23 mouse cellular contexts compared by ENCODE assay signal in genomic region chr12:114391447-114391846, GRCm38 (mm10).
DNase-seq lines count a peak whose midpoint lies in the region; ATAC-seq and TF ChIP-seq lines count a peak whose summit lies in the region.
"Had no signal": no experiment of that assay in that cellular context is flagged by ENCODE, and none has a peak within 500 bp of the region (broad histone marks: within the 10 kb centered on the region; RNA-seq: fewer than 3 reads in every experiment).

No protein-coding gene starts in this region.

- H3K9ac ChIP-seq in hindbrain, embryonic 16.5 days (ENCODE audit: low read depth, low read length), result no peak overlapping the region
- H3K9ac ChIP-seq: embryonic facial prominence, embryonic 12.5 days; heart, embryonic 12.5 days; liver, embryonic 15.5 days; lung, embryonic 15.5 days; midbrain, embryonic 12.5 days; neural tube, embryonic 12.5 days had no signal

- WGBS in hindbrain, embryonic 16.5 days, result 84% methylated on average over 2 of the region's 2 CpGs

- no peaks in the 10 kb centered on the region for H3K4me1 ChIP-seq in E14TG2a.4 (replicated peaks; ENCODE audit: low read depth, low read length)
- H3K4me1 ChIP-seq in hindbrain, embryonic 16.5 days (ENCODE audit: control insufficient read depth, insufficient read depth, low read depth, low read length), result no peaks in the 10 kb centered on the region
- H3K4me1 ChIP-seq: embryonic facial prominence, embryonic 12.5 days; heart, embryonic 12.5 days; liver, embryonic 15.5 days; lung, embryonic 15.5 days; midbrain, embryonic 12.5 days; neural tube, embryonic 12.5 days had no signal

- no peaks in the 10 kb centered on the region for H3K9me3 ChIP-seq in E14TG2a.4 (ENCODE audit: low read length)
- H3K9me3 ChIP-seq in hindbrain, embryonic 16.5 days (ENCODE audit: control insufficient read depth, low read length), result peaks cover 14% of the 10 kb centered on the region
- H3K9me3 ChIP-seq: liver, embryonic 15.5 days had no signal

- ATAC-seq in megakaryocyte-erythroid progenitor cell, adult 5-6 weeks (replicated peaks; ENCODE audit: low FRiP score, low TSS enrichment, poor library complexity, severe bottlenecking), result peak; percentile 59; the same call in 1 of the 2 replicates
- ATAC-seq in hindbrain, embryonic 16.5 days, result no peak
- ATAC-seq: forebrain, embryonic 14.5 days; intestine, postnatal 0 days had no signal

- no peak overlapping the region for H3K4me3 ChIP-seq in E14TG2a.4 (replicated peaks; ENCODE audit: low read length)
- no peak overlapping the region for H3K4me3 ChIP-seq in hindbrain, embryonic 16.5 days (ENCODE audit: low read length)
- H3K4me3 ChIP-seq: embryonic facial prominence, embryonic 12.5 days; heart, adult 2 months; heart, embryonic 12.5 days; liver, embryonic 15.5 days; lung, embryonic 15.5 days; midbrain, embryonic 12.5 days; myocyte; neural tube, embryonic 12.5 days had no signal

- no peak overlapping the region for H3K4me2 ChIP-seq in hindbrain, embryonic 16.5 days (ENCODE audit: low read length)
- H3K4me2 ChIP-seq: embryonic facial prominence, embryonic 12.5 days; heart, embryonic 12.5 days; liver, embryonic 15.5 days; lung, embryonic 15.5 days; midbrain, embryonic 12.5 days; neural tube, embryonic 12.5 days had no signal

- no peak overlapping the region for H3K27ac ChIP-seq in hindbrain, embryonic 16.5 days (ENCODE audit: low read depth, low read length)
- H3K27ac ChIP-seq: embryonic facial prominence, embryonic 12.5 days; heart, adult 2 months; liver, embryonic 15.5 days; lung, embryonic 15.5 days; midbrain, embryonic 12.5 days; neural tube, embryonic 12.5 days had no signal

- no peaks in the 10 kb centered on the region for H3K36me3 ChIP-seq in E14TG2a.4 (ENCODE audit: insufficient read depth, low read length)
- H3K36me3 ChIP-seq in hindbrain, embryonic 16.5 days (ENCODE audit: control insufficient read depth, insufficient read depth, low read length), result no peaks in the 10 kb centered on the region
- H3K36me3 ChIP-seq: embryonic facial prominence, embryonic 12.5 days; heart, embryonic 12.5 days; liver, embryonic 15.5 days; lung, embryonic 15.5 days; midbrain, embryonic 12.5 days; neural tube, embryonic 12.5 days had no signal

- H3K27me3 ChIP-seq in E14TG2a.4 (ENCODE audit: insufficient read depth, low read length), result no peaks in the 10 kb centered on the region
- no peaks in the 10 kb centered on the region for H3K27me3 ChIP-seq in hindbrain, embryonic 16.5 days (replicated peaks; ENCODE audit: control insufficient read depth, insufficient read depth, low read length)
- H3K27me3 ChIP-seq: embryonic facial prominence, embryonic 12.5 days; heart, embryonic 12.5 days; liver, embryonic 15.5 days; lung, embryonic 15.5 days; midbrain, embryonic 12.5 days; neural tube, embryonic 12.5 days had no signal

- 0 out of 2 replicates have a peak, but pooled peaks have one; percentile 5 for TF ChIP-seq CTCF in E14TG2a.4 (conservative IDR thresholded peaks at IDR 0.05; ENCODE audit: low read length)

- DNase-seq in ES-CJ7 (ENCODE audit: low read depth, low spot score), result peak; percentile 13
- peak; percentile 41 for DNase-seq in thymus, postnatal 25 days
- no peak for DNase-seq in ovary, postnatal 10 days (ENCODE audit: low spot score)
- no peak for DNase-seq in frontal cortex, postnatal 14 days (ENCODE audit: low spot score in 2 of 2)
- DNase-seq: B cell, adult 2 months; cerebellum, adult 2 months; cerebellum, postnatal 25 days; gastrocnemius, postnatal 25 days; heart, adult 2 months; kidney, postnatal 14 days; liver had no signal

Comparison
In these comparisons a context has a peak if more than half of its experiments do, and no peak if none do; other contexts are left out.
1. DNase-seq: peak in ES-CJ7 (single experiment) and thymus, postnatal 25 days (single experiment); none in ovary, postnatal 10 days (single experiment) and frontal cortex, postnatal 14 days (0 of 2).